Mouse (Mus musculus) kidney, postnatal 36 days (tissue): ENCODE data around the gene Slfnl1.

Experiments used
- DNase-seq, 2 experiments: peaks; one replicate each; pipeline ENCODE4 v3.0.0; 2021 to 2022; ENCODE audit warnings: mixed read lengths in 2 of 2

Gene Slfnl1

DNA sequence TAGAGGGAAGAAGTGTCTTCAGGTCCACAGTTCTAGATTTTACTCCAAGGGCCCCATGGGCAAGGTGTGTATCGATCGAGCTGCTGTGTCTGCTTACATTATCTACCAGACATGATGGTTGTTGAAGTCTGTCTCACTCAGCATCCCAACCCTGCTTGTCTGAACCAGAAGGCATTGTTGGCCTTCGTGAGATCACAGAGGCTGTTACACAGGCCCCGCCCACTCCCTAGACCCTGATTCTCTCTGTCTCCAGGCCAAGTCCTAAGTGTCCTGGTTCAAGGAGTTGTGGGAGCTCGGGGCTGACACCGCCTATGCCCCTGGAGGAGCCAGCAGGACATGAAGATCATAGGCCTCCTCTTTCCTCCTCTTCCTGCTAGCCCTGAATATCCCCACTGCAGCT is at the start of gene Slfnl1:
Gene Slfnl1, plus strand, starts transcription at position 246 of the 400 bp plus-strand sequence.
- no peak for DNase-seq

DNA sequence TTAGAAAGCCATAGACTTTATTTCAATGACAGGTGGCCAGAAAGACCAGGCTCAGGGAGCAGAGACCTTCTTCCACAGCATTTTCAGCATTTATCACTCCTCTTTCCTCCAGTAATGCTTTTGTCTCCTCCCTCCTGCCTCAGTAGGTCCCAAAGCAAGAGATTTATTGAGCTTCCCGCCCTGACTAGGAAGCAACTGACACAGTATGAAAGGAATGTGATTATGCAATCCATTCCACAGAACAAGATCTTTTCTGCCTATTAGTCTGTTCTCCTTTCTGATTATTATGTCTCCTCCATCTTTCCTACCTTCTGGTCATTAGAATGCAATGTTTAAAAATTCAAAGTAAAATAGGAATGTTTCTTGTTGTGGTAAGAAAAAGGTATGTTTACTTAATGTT is 44.3 kb upstream of the Slfnl1 start:
- DNase-seq: peak in 1 of 2 experiments; percentile 6

DNA sequence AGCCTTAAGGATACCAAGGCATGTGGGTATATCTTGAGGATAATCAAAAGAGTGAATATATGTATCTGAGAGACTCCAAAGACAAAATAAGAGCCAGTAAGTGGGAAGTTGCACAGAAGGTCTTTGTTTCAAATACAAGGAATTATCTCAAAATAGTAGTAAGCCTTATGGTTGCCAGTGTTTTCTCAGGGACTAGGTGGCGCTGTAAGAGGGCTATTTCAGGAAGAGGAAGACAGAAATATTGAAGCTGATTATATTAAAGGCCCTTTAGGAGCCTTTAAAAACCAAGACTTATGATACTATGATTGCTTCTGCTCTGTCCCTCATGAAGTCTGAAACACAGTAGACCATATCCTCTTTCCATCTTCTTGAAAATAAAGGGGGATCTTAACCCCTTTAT is 25.1 kb upstream of the Slfnl1 start:
- DNase-seq: no peak

DNA sequence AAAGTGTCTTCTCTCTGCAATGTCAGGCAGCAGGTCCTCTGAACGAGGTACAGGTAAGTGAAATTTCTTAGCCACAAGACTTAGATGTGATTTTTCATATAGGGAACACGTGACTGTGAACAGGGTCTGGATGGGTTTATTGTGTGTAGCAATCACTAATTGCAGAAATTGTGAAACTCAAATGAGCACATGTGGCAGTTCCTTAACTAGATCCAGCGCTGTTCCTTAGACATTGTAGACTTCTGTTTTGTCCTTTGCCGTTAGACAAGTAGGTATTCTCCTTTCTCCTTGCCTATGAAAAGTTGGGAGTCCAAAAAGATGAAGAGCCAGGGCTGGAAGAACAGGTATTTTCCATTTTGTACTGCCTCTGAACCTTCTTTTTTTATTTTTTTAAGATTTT is 20.8 kb upstream of the Slfnl1 start:
- no peak for DNase-seq

DNA sequence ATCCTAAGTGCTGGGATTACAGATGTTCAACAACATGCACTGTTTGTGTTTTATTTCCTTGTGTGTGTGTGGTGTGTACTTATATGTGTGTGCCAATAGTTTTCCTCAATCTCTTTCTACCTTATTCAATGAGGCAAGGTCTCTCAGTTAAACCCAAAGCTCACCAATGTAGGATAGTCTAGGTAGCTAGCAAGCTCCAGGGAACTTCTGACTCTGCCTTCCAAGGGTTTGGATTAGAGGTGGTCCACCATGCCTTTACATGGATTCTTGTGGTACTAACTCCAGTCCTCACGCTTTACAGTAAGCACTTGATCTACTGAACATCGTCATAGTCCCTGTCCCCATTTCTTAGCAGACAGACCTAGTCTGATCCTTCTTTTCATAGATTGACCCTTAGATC is 17.7 kb upstream of the Slfnl1 start:
- DNase-seq: no peak

DNA sequence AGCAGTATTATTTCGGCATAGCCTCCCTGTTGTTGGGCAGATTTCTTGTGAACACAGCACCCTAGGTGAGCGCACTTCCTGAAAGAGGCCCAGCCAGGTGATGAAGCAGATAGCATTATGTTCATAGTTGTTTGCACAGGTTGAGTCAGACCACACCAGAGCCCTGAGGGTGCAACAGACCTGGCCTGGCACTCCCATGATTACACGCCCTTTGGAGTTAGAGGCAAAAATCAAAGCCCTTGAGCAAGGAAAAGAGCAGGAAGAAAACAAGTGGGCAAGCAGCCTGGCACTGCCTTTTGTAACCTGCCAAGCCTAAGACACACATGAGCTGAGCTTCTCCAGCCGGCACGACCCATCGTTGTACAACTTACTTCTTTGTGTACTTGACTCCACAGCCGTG is 15.5 kb upstream of the Slfnl1 start:
- DNase-seq: peak; percentile 18 to 25

DNA sequence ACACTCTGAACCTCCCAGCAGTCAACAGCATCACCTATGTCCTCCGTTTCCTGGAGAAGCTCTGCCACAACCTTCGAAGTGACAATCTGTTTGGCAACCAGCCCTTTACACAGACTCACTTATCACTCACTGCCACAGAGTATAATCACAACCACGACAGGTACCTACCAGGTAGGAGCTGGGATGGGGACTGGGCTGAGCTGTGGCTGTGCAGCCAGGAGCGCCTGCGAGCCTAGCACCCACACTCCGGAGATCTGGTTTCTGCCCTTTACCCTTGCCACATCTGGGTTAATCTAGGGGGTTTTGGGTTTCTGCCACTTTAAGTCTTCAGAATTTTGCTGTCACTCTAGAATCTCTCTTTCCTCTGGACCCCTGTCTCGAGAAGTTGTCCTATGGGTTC is 15.1 kb upstream of the Slfnl1 start:
- no peak for DNase-seq

DNA sequence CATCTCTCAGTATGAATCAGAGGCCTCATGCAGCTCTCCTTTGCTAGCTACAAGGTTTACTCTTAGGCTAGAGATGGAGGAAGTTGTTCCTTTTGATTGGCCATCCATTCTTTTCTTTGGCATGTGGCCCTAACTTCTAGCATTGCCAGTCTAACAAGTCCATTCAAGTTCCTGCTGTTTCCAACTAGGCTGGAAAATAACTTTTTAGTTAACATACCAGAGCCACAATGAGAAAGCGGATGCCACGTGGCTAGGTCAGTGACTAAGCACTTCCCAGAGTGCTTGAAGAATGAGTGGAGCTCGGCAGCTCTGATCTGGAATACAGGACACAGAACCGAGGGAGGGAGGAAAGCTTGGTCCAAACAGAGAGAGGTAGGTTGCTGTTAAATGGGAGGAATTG is 14.7 kb upstream of the Slfnl1 start:
- peak; percentile 60 to 77 for DNase-seq

DNA sequence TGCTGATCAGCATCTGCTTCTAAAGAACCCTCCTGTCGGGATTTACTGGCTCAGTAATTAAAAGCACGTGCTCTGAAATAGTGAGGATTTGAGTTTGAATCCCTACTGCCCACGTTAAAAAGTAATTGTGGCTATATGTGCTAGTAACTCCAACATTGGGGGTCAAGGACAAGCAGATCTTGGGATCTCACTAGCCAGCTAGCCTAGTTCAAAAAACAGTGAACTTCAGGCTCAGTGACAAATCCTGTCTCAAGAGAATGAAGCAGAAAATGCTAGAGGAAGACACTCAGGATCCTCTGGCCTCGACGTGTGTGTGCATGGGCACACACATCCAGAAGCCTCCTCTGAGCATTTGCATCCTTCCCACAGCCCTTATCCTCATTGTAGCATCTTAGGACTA is 10.3 kb upstream of the Slfnl1 start:
- DNase-seq: no peak

DNA sequence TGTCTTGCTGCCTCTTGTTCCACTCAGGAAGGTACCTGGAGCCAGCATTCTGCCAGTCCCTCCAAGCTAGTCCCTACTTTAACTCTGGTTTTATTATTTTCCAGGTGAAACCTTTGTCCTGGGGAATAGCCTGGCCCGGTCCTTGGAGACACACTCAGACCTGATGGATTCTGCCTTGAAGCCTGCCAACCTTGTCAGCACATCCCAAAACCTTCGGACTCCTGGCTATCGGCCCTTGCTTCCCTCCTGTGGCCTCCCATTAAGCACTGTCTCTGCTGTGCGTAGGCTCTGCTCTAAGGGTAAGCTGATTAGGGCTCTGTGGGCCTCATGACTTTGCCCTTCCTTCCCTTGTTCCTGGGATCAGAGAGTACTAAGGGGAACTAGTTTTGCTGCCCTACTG is 9.7 kb upstream of the Slfnl1 start:
- DNase-seq: peak; percentile 53 to 67

DNA sequence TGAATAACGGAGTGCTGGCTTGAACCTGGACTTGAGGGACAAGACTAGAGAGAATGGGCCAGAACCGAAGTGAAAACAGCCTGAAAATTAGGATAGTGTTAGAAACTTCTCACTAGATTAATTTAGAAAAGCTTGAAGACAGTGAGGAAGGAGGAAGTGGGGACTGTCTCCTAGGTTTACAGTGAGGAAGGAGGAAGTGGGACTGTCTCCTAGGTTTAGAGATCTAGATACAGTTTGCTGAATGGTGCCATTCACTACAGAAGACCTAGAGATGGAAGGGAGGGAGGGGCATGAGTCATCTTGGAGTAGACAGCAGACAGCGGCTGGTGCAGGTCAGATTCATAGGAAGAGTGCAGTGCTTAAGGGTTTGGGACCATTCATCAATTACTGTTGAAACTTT is 8.9 kb upstream of the Slfnl1 start:
- no peak for DNase-seq

DNA sequence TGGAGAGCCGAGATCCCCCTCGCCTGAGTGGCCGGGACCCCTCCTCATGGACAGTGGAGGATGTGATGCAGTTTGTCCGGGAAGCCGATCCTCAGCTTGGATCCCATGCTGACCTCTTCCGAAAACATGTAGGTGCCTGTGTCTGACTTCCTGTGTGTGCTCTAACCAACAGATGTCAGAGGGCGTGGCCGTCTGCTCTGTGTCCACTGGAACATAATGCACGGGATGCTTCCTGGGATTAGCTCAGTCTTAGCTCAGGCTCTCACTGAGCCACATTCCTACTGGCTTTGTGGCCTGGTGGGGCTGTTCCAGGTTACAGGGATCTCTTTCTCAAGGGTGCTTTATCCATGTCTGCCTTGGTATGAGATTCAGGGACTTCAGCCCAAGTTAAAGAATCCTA is 3.9 kb upstream of the Slfnl1 start:
- DNase-seq: no peak

DNA sequence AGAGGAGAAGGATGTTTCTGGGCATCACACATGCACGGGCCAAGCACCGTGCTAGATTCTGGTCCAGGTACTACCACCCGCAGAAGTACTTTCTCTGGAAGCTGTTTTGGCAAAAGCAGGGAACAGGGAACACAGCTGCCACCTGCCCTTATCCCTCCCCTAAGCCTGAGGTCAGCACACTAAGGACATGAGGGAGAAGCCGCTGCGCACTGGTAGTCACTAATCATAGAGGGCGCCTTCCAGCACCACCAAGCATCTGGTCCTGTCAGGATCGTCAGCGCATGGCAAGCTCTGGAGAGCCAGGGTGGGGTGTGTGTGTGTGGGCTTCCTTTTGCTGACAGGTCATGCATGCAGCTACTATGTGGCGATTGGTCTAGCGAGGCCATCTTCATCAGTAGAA is 6.6 kb downstream of the Slfnl1 start:
- DNase-seq: no peak

DNA sequence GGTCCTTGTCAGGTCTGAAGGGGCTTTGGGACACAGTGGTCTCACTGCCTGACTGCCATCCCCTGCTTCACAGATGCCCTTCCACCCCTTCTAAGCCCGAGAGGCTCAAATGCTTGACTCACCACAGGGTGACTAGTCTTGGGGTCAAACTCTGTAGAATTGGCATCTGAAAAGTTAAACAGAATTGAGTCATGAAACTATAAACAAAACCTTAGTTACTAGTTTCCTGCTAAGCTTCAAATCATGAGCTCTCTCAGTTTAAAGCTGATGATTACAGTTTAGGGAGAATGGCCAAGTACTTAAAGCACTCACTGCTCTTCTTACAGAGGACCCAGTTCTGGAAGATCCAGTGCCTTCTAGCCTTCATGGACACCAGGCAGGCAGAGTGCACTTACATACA is 12.9 kb downstream of the Slfnl1 start:
- no peak for DNase-seq

DNA sequence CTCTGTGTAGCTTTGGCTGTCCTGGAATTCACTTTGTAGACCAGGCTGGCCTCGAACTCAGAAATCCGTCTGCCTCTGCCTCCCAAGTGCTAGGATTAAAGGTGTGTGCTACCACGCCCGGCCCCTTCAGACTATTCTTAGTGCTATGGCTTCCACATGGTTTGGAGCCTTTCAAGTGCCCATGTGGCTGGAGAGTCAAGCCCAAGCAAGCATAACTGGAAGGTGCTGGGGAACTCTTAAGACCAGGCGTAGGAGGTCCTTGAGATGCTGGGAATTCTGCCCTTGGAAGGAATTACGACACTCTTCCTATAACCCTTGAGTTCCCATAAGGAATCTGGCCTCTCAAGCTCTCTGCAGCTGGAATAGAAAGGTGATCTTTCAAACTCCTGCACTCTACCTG is 24.6 kb downstream of the Slfnl1 start:
- DNase-seq: no peak

DNA sequence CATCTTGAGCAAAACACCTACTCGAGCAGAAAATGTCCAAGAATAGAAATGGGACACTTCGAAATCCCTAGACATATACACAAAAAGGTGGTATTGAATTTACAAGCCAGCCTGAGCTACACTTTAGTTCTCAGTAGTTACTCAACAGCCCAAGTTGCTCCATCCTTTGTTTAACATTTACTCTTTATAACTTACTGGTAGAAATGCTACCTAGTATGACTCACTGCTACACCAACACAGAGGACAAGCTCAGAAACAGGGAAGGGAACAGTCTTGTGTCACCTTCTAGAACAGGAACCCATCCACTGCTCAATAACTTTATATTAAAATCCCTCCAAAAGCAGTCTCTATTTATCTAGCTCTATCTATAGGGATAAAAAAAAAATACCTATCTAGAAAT is 33.7 kb downstream of the Slfnl1 start:
- DNase-seq: no peak

DNA sequence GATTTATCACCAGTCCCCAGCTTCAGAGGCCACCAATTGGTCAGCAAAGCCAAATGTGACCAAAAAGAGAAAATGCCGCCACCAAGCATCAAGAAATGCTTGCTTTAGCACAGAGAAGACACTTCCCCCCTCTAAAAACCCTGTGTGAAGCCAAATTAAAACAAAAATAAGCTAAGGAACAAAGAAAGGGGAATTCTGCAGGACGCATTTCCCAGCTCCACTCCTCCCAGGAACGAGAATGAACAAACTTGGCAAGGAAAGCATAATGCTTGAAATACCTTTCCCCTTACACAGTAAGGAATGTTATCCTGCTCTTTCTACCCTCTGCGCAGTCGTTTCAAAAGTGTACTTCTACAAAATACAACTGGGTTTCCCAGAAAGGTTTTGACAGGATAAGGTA is 36.0 kb downstream of the Slfnl1 start:
- DNase-seq: peak in 1 of 2 experiments; percentile 39

DNA sequence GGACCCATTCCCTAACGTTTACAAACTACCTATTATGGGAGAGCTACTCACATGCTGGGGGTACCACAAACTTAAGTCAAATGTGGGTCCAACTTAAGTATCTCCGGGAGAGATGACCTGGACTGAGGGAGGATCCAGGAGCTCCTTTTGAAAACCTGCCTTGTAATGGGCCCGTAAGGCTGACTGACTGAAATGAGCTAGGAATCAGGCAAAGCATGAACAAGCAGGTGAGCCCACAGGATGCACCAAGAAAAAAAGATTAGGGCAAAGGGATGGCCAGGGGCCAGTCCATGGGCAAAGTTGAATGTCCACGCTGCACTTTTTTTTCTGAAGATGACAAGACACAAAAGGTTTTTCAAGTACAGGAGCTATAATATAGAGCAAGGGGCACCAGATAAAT is 37.0 kb downstream of the Slfnl1 start:
- peak; percentile 45 to 60 for DNase-seq

DNA sequence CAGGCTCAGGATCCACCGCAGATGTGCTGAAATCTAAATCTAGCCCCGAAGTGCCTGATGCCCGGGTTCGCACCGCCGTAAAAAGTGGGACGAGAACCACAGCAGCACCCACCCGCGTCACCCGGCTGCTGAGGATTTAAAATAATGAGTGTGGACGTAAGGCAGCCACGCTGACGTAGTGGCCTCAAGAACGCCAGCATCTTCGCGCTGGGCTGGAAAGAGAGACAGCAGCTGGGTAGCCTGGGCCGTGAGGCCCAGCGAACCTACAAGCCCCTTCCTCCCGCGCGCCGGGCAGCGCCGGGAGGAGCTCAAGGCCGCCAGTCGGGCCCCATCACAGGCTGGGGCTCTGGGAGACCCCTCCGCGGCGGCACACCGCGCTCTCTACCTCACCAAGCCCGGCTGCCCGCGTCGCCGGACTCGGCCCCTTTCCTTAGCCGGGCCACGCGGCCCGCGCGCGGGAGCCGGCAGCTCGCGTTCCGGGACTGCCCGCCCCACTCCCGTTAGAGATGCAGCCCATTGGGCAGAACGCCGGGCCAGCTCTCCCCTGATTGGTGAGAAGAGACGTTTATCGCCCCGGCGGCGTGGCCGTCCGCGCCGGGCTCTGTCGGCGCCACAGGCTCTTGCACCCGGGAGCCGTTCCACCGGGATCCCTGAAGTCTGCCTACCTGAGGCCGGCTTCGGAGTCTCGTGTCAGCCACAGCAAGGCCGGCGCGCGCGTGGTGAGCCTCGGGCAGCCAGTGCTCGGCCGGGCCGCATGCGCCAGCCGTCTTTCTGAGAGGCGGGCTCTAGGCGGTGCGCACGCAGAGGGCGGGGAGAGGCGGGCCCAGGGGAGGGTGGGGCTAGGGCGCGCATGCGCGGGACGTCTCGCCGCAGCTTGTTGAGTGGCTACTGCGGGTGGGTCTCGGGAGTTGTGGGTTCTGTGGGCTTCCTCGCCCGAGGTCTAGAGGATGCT is 37.7 kb downstream of the Slfnl1 start, which contains the start of gene Ctps:
Gene Ctps, minus strand, starts transcription at position 791 of the 952 bp plus-strand sequence.
- DNase-seq: peak; percentile 93 to 94

DNA sequence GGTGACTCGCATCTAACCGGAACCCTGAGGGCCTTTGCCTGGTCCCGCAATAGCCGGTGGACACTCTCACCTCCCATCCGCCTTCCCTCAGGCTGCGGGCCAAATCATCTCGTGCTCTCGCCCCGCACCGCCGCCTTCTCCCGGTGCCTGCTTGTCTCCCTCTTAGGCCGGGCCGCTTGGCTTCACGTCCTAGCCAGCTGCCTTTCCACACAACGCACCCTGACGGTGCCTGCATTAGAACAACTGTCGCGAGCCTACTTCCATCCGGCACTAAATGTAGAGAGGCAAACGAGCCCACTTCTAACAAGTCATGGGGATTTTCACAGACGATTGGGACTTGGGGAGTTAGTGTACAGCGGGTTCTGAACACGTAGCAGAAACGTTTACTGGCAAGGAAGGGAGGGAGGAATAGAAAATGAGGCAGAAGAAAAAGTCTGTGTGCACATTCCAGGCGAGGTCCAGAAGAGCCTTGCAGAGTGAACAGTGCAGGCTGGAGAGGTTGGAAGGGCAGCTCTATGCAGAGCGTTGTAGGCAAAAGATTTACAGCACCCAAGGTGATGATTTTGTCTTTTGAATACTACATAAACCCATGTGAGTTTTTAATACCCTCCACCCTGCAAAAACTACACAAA is 38.5 kb downstream of the Slfnl1 start:
- DNase-seq: no peak

DNA sequence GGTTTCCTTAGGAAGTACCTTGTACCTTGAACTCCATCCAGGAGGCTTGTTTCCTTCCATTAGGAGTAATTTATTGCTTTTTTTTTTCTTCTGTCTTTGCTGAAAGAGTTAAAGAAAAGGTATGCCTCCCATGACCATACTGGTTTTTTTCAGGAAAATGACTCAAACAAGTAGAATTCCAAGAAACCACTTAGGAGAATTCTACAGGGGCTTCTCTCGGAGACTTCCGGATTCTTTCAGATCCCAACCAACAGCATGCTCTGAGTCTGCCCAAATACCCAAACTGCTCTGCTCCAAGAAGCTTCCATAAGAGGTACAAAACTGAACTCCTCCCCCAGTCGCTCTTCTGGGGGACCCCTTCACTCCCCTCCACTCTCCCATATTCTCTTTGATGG is 39.0 kb downstream of the Slfnl1 start:
- DNase-seq: no peak

DNA sequence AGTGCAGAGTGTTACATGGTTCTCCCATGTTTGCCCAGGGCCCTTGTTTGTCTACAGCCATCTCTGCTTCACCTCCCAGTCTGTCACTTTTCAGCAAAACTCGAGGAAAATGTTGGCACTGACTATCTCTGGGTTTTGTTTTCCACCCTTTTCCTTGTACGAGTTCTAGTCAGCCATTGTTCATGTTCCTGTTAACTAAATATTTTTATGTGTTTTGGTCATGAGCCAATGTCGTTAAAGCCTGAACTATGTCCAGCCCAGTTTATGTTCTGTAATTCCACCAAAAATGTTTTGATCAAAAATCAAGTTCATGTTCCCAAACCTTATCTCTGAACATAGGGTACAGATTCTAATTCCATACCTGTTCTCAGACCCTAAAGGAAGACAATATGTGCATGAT is 39.7 kb downstream of the Slfnl1 start:
- no peak for DNase-seq

DNA sequence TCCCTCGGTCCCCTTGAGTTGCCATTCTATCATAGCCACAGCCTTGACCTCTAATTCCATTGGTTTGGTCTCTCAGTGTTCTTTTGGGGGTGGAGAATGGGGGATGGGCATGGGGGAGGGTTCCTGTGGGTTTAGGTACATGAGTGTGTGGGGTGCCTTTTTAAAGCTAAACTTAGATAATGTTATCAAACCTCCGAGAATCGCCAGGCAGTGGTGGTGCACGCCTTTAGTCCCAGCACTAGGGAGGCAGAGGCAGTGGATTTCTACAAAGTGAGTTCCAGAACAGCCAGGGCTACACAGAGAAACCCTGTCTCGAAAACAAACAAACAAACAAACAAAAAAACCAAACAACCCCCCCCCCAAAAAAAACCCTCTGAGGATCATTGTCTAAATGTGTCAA is 48.9 kb downstream of the Slfnl1 start:
- no peak for DNase-seq

DNA sequence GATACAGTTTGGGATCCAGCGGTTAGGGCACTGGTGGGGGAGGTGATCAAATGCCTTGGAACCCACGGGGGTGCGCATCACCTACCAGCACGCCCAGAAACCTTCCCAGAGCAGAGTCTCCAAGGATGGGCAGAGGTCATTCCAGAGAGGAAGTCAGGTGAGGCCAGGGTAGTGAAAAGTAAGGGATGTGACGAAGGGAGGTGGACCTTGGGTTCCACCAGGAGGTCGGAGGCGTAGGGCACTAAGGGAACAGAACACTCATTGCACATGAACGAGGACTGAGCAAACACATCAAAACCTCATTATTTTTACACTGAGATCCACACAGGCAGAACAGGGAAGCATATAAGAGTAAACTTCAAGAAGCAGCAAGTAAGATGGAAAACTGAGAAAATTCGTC is 49.7 kb downstream of the Slfnl1 start:
- DNase-seq: no peak
